In genomic region chr10:127564301-127564700, GRCm38 (mm10) we compare ENCODE assay signal across 8 mouse cellular contexts. TPM values are rescaled to one million over a fixed set of nuclear protein-coding genes. Genes with fewer than 3 reads are reported as not detected.
DNase-seq lines count a peak whose midpoint lies in the region; ATAC-seq lines count a peak whose summit lies in the region.
"Had no signal": no experiment of that assay in that cellular context is flagged by ENCODE, and none has a peak within 500 bp of the region (broad histone marks: within the 10 kb centered on the region; RNA-seq: fewer than 3 reads in every experiment).

No protein-coding gene starts in this region.

- H3K9ac ChIP-seq in embryonic facial prominence, embryonic 14.5 days (ENCODE audit: low read depth, low read length): no peak overlapping the region

- intact Hi-C loops in left cerebral cortex, postnatal 36 days (cut with DNase I): no loop called here
- intact Hi-C loops in left cerebral cortex, postnatal 4 days (cut with DNase I): no loop called here
- intact Hi-C loops in heart, postnatal 14 days (cut with DNase I): no loop called here

- no peaks in the 10 kb centered on the region for H3K27me3 ChIP-seq in embryonic facial prominence, embryonic 14.5 days (replicated peaks; ENCODE audit: control insufficient read depth, insufficient read depth, low read length)

- H3K36me3 ChIP-seq in embryonic facial prominence, embryonic 14.5 days (ENCODE audit: control insufficient read depth, insufficient read depth, low read length): peaks cover 93% of the 10 kb centered on the region

- H3K27ac ChIP-seq in embryonic facial prominence, embryonic 14.5 days (replicated peaks; ENCODE audit: low read depth, low read length): no peak overlapping the region; the same call in 1 of the 2 replicates

- peak; percentile 77 for ATAC-seq in embryonic facial prominence, embryonic 14.5 days (ENCODE audit: low read depth)
- peak; percentile 74 for ATAC-seq in megakaryocyte progenitor cell, adult 5-6 weeks (replicated peaks; ENCODE audit: poor library complexity)

- no peaks in the 10 kb centered on the region for H3K9me3 ChIP-seq in embryonic facial prominence, embryonic 14.5 days (ENCODE audit: control insufficient read depth, low read length)

- 49% methylated on average over 13 of the region's 13 CpGs for WGBS in embryonic facial prominence, embryonic 14.5 days

- H3K4me1 ChIP-seq in embryonic facial prominence, embryonic 14.5 days (ENCODE audit: control insufficient read depth, insufficient read depth, low read length): no peaks in the 10 kb centered on the region

- H3K4me3 ChIP-seq in embryonic facial prominence, embryonic 14.5 days (ENCODE audit: low read depth, low read length): no peak overlapping the region
- H3K4me3 ChIP-seq: myocyte had no signal

- H3K4me2 ChIP-seq in embryonic facial prominence, embryonic 14.5 days (ENCODE audit: low read depth, low read length): no peak overlapping the region

- peak; percentile 38 to 40 for DNase-seq in left cerebral cortex, postnatal 36 days (ENCODE audit: low spot score in 2 of 2)
- DNase-seq in left cerebral cortex, postnatal 4 days: no peak
- peak; percentile 65 for DNase-seq in embryonic facial prominence, embryonic 14.5 days (ENCODE audit: low spot score)
- peak; percentile 40 to 46 for DNase-seq in heart, postnatal 14 days
- no peak for DNase-seq in spleen, postnatal 4 days (ENCODE audit: low spot score in 2 of 2)
- no peak for DNase-seq in thymus, postnatal 36 days

RNA-seq across cellular contexts. Expression of gene Nxph4, which starts 29.9 kb away (rescaled TPM):
- 1 to 10 TPM; 6.0 to 7.6 TPM for total RNA-seq in left cerebral cortex, postnatal 36 days (2021)
- total RNA-seq in left cerebral cortex, postnatal 4 days (2021): 10 to 100 TPM; 12.9 to 14.4 TPM
- 5.2 and 6.1 TPM in 2 replicates for polyA plus RNA-seq in embryonic facial prominence, embryonic 14.5 days (2014; fragmentation: Nextera tagmentation; extraction: Ambion mirVana)
- 1 to 10 TPM; 1.1 TPM for total RNA-seq in heart, postnatal 14 days (2021)
- total RNA-seq in megakaryocyte progenitor cell, adult 5-6 weeks (2015): not detected in 2 replicates
- not detected in 2 replicates for total RNA-seq in megakaryocyte progenitor cell, adult 5-6 weeks (2017)

RNA-seq across cellular contexts. Expression of gene Shmt2, which starts 42.1 kb away (rescaled TPM):
- 10 to 100 TPM; 22.8 to 29.9 TPM for total RNA-seq in left cerebral cortex, postnatal 36 days (2021)
- total RNA-seq in left cerebral cortex, postnatal 4 days (2021): 10 to 100 TPM; 39.7 to 39.9 TPM
- 80.0 and 89.4 TPM in 2 replicates for polyA plus RNA-seq in embryonic facial prominence, embryonic 14.5 days (2014; fragmentation: Nextera tagmentation; extraction: Ambion mirVana)
- total RNA-seq in heart, postnatal 14 days (2021): 10 to 100 TPM; 38.3 to 39.2 TPM
- 91.3 and 92.6 TPM in 2 replicates for total RNA-seq in megakaryocyte progenitor cell, adult 5-6 weeks (2015)
- 95.8 and 100 TPM in 2 replicates for total RNA-seq in megakaryocyte progenitor cell, adult 5-6 weeks (2017)

RNA-seq across cellular contexts. Expression of gene Ndufa4l2, which starts 49.5 kb away (rescaled TPM):
- 1 to 10 TPM; 2.1 to 4.9 TPM for total RNA-seq in left cerebral cortex, postnatal 36 days (2021)
- 1 to 10 TPM; 4.9 to 7.5 TPM for total RNA-seq in left cerebral cortex, postnatal 4 days (2021)
- 57.7 and 91.9 TPM in 2 replicates for polyA plus RNA-seq in embryonic facial prominence, embryonic 14.5 days (2014; fragmentation: Nextera tagmentation; extraction: Ambion mirVana)
- total RNA-seq in heart, postnatal 14 days (2021): 10 to 100 TPM; 38.3 TPM
- not detected in 2 replicates for total RNA-seq in megakaryocyte progenitor cell, adult 5-6 weeks (2015)
- not detected in 2 replicates for total RNA-seq in megakaryocyte progenitor cell, adult 5-6 weeks (2017)

RNA-seq across cellular contexts. Expression of gene Lrp1, which starts 56.6 kb away (rescaled TPM):
- 100 to 1,000 TPM; 285 to 320 TPM for total RNA-seq in left cerebral cortex, postnatal 36 days (2021)
- total RNA-seq in left cerebral cortex, postnatal 4 days (2021): 100 to 1,000 TPM; 286 to 296 TPM
- polyA plus RNA-seq in embryonic facial prominence, embryonic 14.5 days (2014; fragmentation: Nextera tagmentation; extraction: Ambion mirVana): 137 and 145 TPM in 2 replicates
- total RNA-seq in heart, postnatal 14 days (2021): 100 to 1,000 TPM in 1 of 2 experiments, 10 to 100 TPM in 1; 85.0 to 105 TPM
- total RNA-seq in megakaryocyte progenitor cell, adult 5-6 weeks (2015): 9.8 and 10.0 TPM in 2 replicates
- 4.5 and 7.3 TPM in 2 replicates for total RNA-seq in megakaryocyte progenitor cell, adult 5-6 weeks (2017)

Comparison
In these comparisons a context has a peak if more than half of its experiments do, and no peak if none do; other contexts are left out.
1. DNase-seq: peak in left cerebral cortex, postnatal 36 days (2 of 2), embryonic facial prominence, embryonic 14.5 days (single experiment) and heart, postnatal 14 days (2 of 2); none in left cerebral cortex, postnatal 4 days (single experiment), spleen, postnatal 4 days (0 of 2) and thymus, postnatal 36 days (0 of 2).
2. RNA of gene Ndufa4l2, which starts 49.5 kb away (total RNA-seq): 38.3 TPM in heart, postnatal 14 days; 4.9 to 7.5 TPM in left cerebral cortex, postnatal 4 days, 2.1 to 4.9 TPM in left cerebral cortex, postnatal 36 days and not detected in megakaryocyte progenitor cell, adult 5-6 weeks; every median in the first group is over 4 times any median in the second.